Mouse (Mus musculus): ENCODE data around the gene Rragd.
A peak's percentile ranks its signal among the peaks of the same experiment; 100 is the strongest.
"Not testable (repeated sequence)": the region's sequence is repeated elsewhere in the genome, so short reads cannot be mapped to it uniquely, and the experiment has no call there.

The Rragd gene

DNA sequence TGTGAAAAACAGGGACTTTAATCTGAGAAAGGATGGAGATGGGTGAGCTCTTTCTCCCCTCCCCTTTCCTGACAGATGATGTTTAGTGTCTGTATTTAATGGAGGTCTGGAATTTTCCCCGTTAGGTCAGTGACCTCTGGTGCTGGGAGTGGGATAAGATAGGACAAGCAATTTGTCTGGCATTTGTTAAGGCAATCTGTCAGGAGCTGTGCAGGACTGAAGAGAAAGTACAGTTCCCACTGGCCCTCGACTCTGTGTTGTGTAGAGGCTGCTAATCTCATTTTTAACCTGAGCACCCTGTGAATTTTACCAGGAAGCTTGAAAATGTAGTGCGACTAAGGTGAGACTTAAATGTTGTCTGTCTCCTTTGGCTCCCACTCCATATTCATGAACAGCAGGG, 2.8 kb downstream of the Rragd start:
- no peak for DNase-seq (ENCODE audit: low spot score)

DNA sequence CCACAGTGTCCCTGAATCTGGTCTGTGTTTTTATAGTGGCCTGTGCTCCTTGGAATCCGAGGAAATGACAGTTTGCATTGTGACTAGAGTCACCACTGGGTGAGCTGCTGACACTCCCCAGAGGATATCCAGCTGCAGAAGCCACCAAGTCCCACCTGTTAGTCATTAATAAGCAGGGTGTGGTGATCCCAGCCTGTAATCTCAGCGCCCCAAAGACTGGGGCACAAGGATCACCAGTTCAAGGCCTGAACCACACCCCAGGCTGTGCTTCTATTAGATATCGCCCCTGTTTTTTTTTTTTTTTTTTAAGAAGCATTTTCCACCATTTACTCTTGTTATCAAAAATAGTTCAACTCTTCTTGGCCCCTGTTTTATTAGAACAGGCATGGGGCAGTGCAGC, 4.2 kb downstream of the Rragd start:
- DNase-seq (ENCODE audit: low spot score) = no peak

- DNase-seq (ENCODE audit: low spot score) = no peak
Measured at GRCm38 (mm10) chr4:32989346-32989745, 6.5 kb downstream of the Rragd start.

GRCm38 (mm10) chr4:32994168-32994567, 11.3 kb downstream of the Rragd start:
- no peak for DNase-seq (ENCODE audit: low spot score)

- DNase-seq (ENCODE audit: low spot score) = no peak
Measured at GRCm38 (mm10) chr4:32996083-32996482, 13.2 kb downstream of the Rragd start.

- DNase-seq (ENCODE audit: low spot score) = no peak
Measured at GRCm38 (mm10) chr4:32997571-32997970, 14.7 kb downstream of the Rragd start.

- DNase-seq (ENCODE audit: low spot score) = no peak
Measured at GRCm38 (mm10) chr4:32998996-32999395, 16.2 kb downstream of the Rragd start.

DNA sequence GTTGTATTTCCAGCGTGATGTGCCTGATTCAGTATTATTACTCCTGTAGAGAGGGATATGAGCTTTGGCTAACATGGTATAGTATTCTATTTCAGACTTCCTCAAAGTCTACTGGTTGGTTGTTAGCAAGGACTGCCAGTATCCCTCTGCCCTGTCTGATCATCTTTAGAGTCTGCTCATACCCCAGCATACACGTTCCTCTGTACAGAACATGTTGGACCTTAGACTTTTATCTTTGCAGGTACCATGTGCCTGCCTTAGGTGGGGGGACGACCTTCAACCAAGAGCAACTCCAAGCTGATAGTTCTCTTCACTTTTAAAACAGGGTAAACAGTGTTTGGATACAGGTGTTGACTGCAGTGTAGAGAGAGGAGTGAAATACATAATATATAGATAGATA, 19.2 kb downstream of the Rragd start:
- no peak for DNase-seq (ENCODE audit: low spot score)

DNA sequence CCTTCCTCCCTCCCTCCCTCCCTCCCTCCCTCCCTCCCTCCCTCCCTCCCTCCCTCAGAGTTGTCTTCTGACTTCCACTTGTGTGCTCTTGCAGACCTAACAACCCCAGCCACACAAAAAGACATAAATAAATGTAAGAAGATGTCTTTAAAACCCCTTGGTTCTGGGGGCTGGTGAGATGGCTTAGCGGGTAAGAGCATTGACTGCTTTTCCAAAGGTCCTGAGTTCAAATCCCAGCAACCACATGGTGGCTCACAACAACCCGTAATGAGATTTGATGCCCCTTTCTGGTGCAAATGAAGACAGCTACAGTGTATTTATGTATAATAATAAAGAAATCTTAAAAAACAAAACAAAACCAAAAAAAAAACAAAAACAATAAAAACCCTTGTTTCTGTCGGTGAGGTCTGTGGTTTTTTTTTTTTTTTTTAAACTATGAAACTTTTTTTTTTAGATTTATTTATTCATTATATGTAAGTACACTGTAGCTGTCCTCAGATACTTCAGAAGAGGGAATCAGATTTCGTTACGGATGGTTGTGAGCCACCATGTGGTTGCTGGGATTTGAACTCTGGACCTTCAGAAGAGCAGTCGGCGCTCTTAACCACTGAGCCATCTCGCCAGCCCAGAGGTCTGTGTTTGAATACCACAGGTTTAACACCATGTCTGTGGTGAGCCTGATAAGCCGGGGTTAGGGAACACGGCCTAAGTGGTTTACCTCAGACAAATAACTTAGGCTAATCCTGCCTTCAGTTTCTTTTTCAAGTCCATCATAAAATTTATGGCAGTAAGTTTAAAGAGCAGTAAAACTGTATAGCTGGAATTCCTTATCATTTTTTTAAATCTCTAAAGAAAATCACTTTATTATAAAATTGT, 23.0 kb downstream of the Rragd start:
- not testable (repeated sequence) for DNase-seq (ENCODE audit: low spot score)

DNA sequence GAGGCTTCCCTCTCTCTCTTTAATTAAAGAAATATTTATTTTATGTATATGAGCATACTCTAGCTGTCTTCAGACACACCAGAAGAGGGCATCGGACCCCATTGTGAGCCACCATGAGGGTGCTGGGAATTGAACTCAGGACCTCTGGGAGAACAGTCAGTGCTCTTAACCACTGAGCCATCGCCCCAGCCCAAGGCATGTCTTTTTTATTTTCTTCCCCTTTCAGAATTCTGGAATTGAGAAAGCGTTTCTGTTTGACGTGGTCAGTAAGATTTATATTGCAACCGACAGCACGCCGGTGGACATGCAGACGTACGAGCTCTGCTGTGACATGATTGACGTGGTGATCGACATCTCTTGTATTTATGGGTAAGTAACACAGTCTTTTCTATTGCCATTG, 24.0 kb downstream of the Rragd start:
- no peak for DNase-seq (ENCODE audit: low spot score)

DNA sequence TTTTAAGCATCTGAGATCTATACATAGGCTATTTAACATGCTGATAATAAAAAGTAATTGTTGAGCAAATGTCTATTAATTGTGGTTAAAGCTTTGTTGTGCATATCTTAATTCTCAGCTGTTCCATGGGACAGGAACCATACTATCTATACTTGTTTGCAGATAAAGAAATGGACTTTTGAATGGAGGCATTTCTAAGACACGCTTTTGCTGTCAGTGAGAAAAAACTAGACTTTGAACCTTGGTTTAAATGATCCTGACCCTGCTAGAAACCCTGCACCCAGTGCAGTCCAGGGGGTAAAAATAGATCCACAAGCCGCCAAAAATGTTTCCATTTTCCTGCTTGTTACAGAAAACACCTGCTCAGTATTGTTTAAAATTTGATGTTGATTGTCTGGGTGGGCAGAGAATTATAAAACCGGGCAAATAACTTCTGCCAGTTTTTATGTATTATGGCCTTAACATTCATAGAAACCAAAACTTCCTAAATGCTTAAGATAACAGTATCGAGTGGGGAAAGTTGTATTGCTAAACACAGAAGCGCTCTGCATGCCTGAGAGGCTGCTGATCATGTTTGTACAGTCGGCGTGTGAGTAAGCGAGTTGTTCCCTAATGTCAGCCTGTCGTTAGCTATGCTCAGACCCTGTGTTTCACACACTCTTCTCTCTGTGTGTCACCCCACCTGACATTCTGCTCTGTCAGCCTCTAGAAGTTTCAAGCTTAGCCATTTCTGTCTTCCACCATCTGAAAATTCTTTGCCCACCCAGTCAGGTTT, 24.8 kb downstream of the Rragd start:
- no peak for DNase-seq (ENCODE audit: low spot score)

GRCm38 (mm10) chr4:33010078-33010477, 27.2 kb downstream of the Rragd start:
- no peak for DNase-seq (ENCODE audit: low spot score)

GRCm38 (mm10) chr4:33012484-33012883, 29.6 kb downstream of the Rragd start:
- no peak for DNase-seq (ENCODE audit: low spot score)

- DNase-seq (ENCODE audit: low spot score) = peak; percentile 92
Measured at GRCm38 (mm10) chr4:33018361-33018999, 35.6 kb downstream of the Rragd start.

DNA sequence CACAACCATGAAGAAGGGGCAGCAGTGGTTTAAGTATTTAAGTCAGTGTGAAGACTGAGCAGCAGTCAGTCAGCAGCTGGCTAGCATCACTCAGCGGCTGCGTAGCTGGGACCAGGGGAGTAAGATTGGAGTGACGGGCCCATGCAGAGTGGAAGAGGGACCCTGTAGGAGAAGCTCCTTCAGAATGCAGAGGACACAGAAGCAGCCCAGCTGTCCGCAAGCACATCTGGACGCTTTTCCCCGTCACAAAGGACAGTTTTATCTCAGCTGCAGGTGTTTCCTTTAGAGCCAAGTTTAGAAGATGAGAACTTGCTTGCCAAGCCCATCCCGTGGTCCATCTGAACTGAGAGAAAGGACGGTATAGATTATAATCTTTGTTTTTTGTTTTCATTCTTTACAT, 41.6 kb downstream of the Rragd start:
- DNase-seq (ENCODE audit: low spot score) = no peak

- no peak for DNase-seq (ENCODE audit: low spot score)
Measured at GRCm38 (mm10) chr4:33029104-33029503, 46.3 kb downstream of the Rragd start.

GRCm38 (mm10) chr4:33030264-33031194, 47.7 kb downstream of the Rragd start:
- DNase-seq (ENCODE audit: low spot score) = peak; percentile 49

DNA sequence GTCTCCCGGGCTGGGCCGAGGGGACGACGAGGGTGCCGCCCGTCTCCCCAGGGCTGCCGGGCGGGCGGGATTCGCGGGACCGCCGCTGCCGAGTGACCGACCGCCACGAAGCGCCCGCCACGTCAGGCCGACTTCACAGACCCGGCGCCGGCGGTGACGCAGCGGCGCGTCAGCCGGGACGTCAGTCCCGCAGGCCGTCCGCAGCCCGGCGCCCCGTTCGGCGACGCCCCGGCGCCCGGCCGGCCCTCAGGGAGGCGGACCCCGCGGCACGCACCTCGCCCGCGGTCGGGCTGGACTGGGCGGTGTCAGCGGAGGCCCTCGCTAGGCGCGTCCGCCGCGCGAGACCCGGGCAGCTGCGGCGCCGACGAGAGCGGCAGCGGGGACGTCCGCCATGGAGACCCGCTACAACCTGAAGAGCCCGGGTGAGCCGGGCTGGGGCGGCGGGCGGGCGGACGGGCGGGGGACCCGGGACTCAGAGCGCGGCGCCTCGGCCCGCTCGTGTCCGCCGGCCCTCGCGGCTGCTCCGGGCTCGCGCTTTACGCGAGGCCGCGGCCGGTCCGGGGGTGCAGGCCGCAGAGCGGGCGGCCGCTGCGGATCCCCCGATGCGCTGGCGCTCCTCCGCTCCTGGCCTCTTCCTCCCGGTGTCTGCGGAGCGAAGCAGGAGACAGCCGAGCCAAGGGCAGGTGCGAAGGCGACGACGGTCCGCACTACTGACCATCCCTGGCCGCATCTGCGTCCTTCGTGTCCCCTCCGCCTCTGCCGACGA, 48.5 kb downstream of the Rragd start, which contains the start of gene Ube2j1:
TSS of gene Ube2j1 (plus strand) at position 222 of the 766 bp plus-strand sequence.
- peak; percentile 88 for DNase-seq (ENCODE audit: low spot score)

GRCm38 (mm10) chr4:33032045-33032444, 49.2 kb downstream of the Rragd start:
- DNase-seq (ENCODE audit: low spot score) = no peak

DNA sequence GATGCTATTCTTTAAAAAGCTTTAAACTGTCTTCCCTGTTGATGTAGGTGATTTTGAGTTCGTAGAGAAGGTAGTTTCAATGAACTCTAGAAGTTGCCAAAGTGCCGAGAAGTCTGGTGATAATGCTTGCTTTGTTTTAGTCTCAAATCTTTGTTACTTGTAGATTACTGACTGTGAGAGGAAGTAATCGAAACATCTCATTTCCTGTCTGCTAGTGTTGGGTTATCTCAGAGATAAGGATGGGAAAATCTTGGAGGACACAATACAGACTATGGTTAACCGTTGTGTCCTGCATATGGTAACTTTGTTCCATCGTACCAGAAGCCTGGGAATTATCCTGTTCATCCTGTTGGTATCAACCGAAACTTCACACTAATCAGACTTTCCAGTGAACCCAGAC, 50.7 kb downstream of the Rragd start:
- DNase-seq (ENCODE audit: low spot score) = no peak

- no peak for DNase-seq (ENCODE audit: low spot score)
Measured at GRCm38 (mm10) chr4:33039826-33040225, 57.0 kb downstream of the Rragd start.

Measured in testis, postnatal 10 days (tissue).